Mouse (Mus musculus) spleen, adult 2 months (tissue): Measurements from ENCODE around the gene Spata16. TPM values are rescaled to one million over a fixed set of nuclear protein-coding genes. Genes with fewer than 3 reads are reported as not detected.

Experiments
- DNase-seq, 2 experiments: peaks; one replicate each; pipeline versions ENCODE4 v3.0.0 to v3.0.0-alpha.2; 2012 to 2021; ENCODE audit warnings: low spot score in 2 of 2, low read depth in 1 of 2
- H3K27ac ChIP-seq: fragments of 200-500 bp; 2 replicates; pipeline ENCODE4 v1.5.1; 2012; ENCODE audit warnings: low read length, inconsistent platforms; ENCODE audit not compliant: insufficient read depth
- H3K27me3 ChIP-seq: fragments of 200-500 bp; 2 replicates; pipeline ENCODE4 v1.6.1; 2012; ENCODE audit warnings: mild to moderate bottlenecking, moderate library complexity, low read length, inconsistent platforms; ENCODE audit not compliant: control insufficient read depth, insufficient read depth
- H3K36me3 ChIP-seq: fragments of 200-500 bp; 2 replicates; pipeline ENCODE4 v1.6.1; 2012; ENCODE audit warnings: mild to moderate bottlenecking, low read length, inconsistent platforms; ENCODE audit not compliant: control insufficient read depth, insufficient read depth
- H3K4me1 ChIP-seq: fragments of 200-500 bp; 2 replicates; pipeline ENCODE4 v1.6.1; 2011; ENCODE audit warnings: inconsistent platforms; ENCODE audit not compliant: control insufficient read depth, insufficient read depth, insufficient read length
- H3K4me3 ChIP-seq: fragments of 200-500 bp; 2 replicates; pipeline ENCODE4 v1.5.1; 2011; ENCODE audit warnings: mild to moderate bottlenecking, inconsistent platforms; ENCODE audit not compliant: insufficient read depth, insufficient read length; ENCODE audit errors: extremely low read depth
- CTCF ChIP-seq: fragments of 200-500 bp; IDR thresholded peaks from 2 replicates; pipeline ENCODE4 v1.5.1; 2011; ENCODE audit warnings: mild to moderate bottlenecking, inconsistent platforms; ENCODE audit not compliant: insufficient read depth, insufficient read length, insufficient replicate concordance; ENCODE audit errors: extremely low read depth
- POLR2A ChIP-seq: fragments of 200-500 bp; IDR thresholded peaks from 2 replicates; pipeline ENCODE4 v1.6.1; 2011; ENCODE audit warnings: low read depth, low read length, inconsistent platforms
- WGBS: fragments of 180-500 bp; shearing (Covaris S2); methylation state at CpG from one replicate; pipeline ENCODE4 v1.1.7; 2018; 5-methylcytosine and 5-hydroxymethylcytosine counted together
- polyA plus RNA-seq: library from polyadenylated mRNA; depleted of rRNA; stranded (reverse); fragments of >200 nt; gene quantifications from 2 replicates; pipeline ENCODE4 v1.2.3, GENCODE M21; 2012; rRNA removed

Gene Spata16
- polyA plus RNA-seq = not detected in 2 replicates

DNA sequence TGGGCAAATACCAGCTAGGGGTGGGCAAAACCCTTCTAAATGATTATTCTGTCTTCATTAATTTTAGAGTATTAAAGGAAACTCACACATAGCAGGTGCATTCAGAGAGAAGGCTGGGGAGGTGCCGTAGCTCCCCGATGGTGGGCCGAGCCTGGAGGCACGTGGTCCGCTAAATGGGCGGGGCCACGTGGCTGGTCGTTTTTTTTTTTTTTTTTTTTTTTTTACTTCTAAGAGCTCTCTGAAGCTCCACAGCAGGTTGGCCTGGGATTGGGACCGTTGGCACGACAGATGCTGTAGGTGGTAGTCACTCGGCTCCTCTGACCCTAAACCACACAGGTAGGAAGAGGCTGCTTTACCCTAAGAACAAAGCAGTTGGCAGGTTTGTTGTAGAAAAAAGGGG is at the start of gene Spata16:
TSS of gene Spata16 (plus strand) at position 219 of the 400 bp plus-strand sequence.
- H3K27ac ChIP-seq = no peak within 1 kb of the TSS
- no peaks in the 10 kb centered on the region for H3K4me1 ChIP-seq
- H3K36me3 ChIP-seq = no peaks in the 10 kb centered on the region
- 72% methylated on average over 11 of the region's 11 CpGs for WGBS
- H3K27me3 ChIP-seq = no peaks in the 10 kb centered on the region
- H3K4me3 ChIP-seq = no peak within 1 kb of the TSS
- no peak for DNase-seq
- TF ChIP-seq POLR2A = no peak
- TF ChIP-seq CTCF = no peak

DNA sequence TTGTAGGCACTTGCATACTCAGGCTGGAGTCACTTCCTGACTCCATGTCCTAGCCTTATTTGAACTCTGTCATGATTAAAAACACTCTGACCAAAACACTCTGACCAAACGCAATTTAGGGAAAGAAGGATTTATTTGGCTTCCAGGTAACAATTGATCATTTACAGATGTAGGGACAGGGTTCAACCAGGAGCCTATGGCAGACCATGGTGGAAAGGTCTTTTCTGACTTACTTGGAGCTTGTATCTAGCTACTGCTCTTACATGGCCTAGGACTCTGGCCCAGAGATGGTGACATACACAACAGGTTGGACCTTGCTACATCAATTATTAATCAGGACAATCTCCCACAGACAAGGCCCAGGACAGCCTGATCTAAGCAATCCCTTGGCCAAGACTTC is 32.6 kb upstream of the Spata16 start:
- no peaks in the 10 kb centered on the region for H3K36me3 ChIP-seq
- no peak overlapping the region for H3K4me3 ChIP-seq
- no peak overlapping the region for H3K27ac ChIP-seq
- no peak for DNase-seq
- no peaks in the 10 kb centered on the region for H3K4me1 ChIP-seq
- TF ChIP-seq POLR2A (no peak), CTCF (no peak)
- 95% methylated on average over 1 of the region's 1 CpGs for whole genome bisulfite sequencing
- H3K27me3 ChIP-seq = no peaks in the 10 kb centered on the region

DNA sequence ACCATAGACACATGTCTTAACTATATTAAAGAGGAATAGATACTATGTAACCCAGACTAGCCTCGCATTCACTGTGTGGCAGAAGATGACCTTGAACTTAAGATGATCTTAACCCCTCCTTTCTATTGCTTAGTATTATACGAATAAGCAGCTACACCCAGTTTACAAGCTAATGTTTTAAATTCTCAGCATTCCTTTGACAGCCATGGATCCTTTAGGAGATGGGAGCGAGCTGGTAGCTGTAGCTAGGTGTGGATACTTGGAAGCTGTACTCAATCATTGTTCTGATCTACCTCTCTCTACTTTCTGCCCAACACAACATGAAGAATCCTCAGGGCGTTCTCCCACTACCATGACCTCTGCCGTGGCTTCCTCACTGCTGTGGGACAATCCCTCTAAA is 28.9 kb upstream of the Spata16 start:
- Histone ChIP-seq H3K27me3 (no peaks in the 10 kb centered on the region), H3K36me3 (no peaks in the 10 kb centered on the region), H3K4me1 (no peaks in the 10 kb centered on the region), H3K27ac (no peak overlapping the region), H3K4me3 (no peak overlapping the region)
- TF ChIP-seq CTCF = no peak
- no peak for TF ChIP-seq POLR2A
- 77% methylated on average over 5 of the region's 5 CpGs for WGBS
- DNase-seq = no peak

DNA sequence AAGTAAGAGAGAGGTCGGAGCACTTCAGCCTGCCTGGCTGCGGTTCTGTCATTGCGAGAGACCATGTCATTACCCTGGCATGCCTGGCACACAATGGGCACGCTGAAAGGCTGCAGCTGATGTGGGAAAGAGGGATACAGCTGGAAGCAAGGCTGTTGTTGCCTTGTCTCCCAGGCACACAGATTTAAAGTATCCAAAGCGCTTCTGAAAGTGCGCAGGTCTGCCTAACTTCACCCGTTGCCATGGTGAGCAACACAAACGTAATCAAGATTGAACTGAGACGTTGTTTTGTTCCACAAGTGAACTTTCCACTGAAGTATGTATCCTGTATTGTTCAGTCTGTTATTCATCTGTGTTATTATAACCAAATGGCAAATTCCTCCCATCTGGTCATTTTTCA is 1.8 kb downstream of the Spata16 start:
- WGBS = 88% methylated on average over 9 of the region's 9 CpGs
- Histone ChIP-seq H3K27me3 (no peaks in the 10 kb centered on the region), H3K36me3 (no peaks in the 10 kb centered on the region), H3K27ac (no peak overlapping the region), H3K4me1 (no peaks in the 10 kb centered on the region), H3K4me3 (no peak overlapping the region)
- DNase-seq = no peak
- no peak for TF ChIP-seq CTCF
- no peak for TF ChIP-seq POLR2A

DNA sequence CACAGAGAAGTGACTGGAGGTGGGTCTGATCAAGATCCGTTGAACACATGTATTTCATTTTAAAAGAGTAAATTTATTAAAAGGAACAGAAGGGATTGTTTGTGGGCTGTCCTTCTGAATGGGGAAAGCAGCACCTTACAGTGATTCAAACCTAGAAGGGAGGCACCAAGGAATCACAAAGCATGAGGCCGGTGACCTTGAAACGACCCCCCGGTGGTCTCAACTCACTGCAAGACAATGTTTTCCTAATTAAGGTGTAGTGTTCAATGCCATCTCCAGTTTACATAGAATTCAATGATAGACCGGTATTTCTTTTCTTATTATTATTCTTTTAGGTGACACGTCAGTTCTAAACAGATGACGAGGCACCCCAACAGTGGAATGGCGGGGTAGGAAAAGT is 2.4 kb downstream of the Spata16 start:
- Histone ChIP-seq H3K4me3 (no peak overlapping the region), H3K4me1 (no peaks in the 10 kb centered on the region), H3K36me3 (no peaks in the 10 kb centered on the region), H3K27me3 (no peaks in the 10 kb centered on the region), H3K27ac (no peak overlapping the region)
- no peak for DNase-seq
- 90% methylated on average over 8 of the region's 8 CpGs for WGBS
- TF ChIP-seq CTCF (no peak), POLR2A (no peak)

DNA sequence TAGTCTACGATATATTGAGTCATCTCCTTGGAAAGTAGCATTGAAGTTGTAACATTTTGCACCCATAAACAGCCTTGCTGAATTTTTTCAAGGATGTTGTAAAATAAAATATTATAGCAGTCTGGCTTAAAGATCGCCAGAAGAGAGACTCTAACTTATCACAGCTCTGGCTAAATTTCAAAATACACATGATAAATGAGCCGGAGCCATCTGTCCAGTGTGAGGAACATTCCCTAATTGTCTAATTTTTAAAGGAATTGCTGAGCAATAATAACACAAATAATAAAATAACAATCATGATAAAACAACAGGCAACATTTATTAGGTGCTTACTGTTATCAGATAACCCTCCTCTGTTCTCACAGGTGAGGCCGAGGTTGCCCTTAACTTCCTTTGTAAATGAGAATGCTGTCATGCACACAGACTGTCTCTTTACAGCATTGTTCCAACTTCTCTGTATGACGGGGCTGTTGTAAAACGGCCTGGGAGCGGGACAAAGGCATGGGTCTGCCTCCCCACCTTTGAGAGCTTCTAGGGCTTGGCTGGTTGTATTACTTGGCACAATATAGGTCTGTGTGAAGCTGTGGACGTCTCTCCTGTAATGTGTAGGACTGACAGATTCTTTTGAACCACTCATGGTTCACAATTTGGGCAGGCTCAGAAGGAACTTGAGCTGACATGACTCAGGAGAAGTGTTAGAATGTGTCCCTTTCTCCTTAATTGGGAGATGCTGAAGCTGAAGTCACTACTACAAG is 3.1 kb downstream of the Spata16 start:
- no peaks in the 10 kb centered on the region for H3K27me3 ChIP-seq
- TF ChIP-seq POLR2A (no peak), CTCF (no peak)
- no peak overlapping the region for H3K27ac ChIP-seq
- DNase-seq = no peak
- no peak overlapping the region for H3K4me3 ChIP-seq
- no peaks in the 10 kb centered on the region for H3K4me1 ChIP-seq
- no peaks in the 10 kb centered on the region for H3K36me3 ChIP-seq
- 81% methylated on average over 8 of the region's 8 CpGs for WGBS
